Mouse (Mus musculus) brain, embryonic 14.5 days (tissue): ENCODE results near the gene Frzb.

ENCODE experiments used
- CTCF ChIP-seq: fragments of 200-500 bp; IDR thresholded peaks from 2 replicates; pipeline ENCODE4 v1.5.1; 2012; ENCODE audit warnings: inconsistent platforms, mild to moderate bottlenecking, moderate library complexity, borderline replicate concordance; ENCODE audit not compliant: insufficient read depth, insufficient read length; ENCODE audit errors: extremely low read depth
- POLR2A ChIP-seq: fragments of 200-500 bp; IDR thresholded peaks from 2 replicates; pipeline ENCODE4 v1.6.1; 2012; ENCODE audit warnings: mild to moderate bottlenecking, inconsistent platforms, borderline replicate concordance; ENCODE audit not compliant: poor library complexity, insufficient read depth, insufficient read length, severe bottlenecking; ENCODE audit errors: extremely low read depth

DNA sequence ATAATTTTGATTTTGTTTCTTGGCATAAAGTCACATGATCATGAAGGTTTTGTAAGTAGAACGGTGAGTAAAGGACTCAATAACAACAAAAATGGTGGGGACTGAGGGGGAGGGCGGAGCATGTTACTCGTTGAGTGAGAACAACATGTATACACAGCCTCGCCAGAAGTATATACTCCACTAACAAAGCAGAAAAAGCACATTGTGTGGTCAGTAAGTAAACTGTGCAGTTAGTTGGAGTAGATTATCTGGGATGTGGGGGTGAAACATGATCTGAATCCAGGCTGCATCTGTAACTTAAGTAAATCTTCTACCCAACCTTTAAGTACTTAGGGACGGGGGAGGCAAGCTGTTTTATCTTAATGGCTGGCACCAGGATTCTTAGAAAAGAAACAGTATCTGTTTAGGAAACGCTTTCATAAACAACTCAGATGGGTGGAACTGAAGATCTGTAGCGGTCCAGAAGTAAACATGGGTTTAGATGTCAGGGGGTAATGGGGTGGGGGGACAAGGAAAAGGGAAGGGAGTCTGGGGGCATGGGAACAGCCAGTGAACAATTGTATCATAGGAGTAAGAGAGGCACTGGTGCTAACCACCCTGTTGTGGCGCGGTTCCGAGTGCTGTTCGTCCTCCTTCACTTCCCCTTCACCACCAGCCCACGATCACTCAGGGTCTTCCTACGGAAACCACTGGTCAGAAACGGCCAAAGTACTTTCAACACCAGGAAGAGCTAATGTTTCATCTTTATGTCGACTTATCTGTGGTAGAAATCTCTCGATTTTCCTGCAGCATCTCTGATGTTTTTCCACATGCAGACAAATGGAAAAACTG lies 18.8 kb upstream of the Frzb start:
- TF ChIP-seq CTCF (no peak), POLR2A (no peak)
